Mouse (Mus musculus): ENCODE data around the gene Srgap3.

GRCm38 (mm10) chr6:112796607-112797006 lies 150.5 kb downstream of the Srgap3 start:
- TF ChIP-seq CTCF (conservative IDR thresholded peaks at IDR 0.05; ENCODE audit: insufficient read depth, insufficient read length, low read depth, low read length): no peak
- TF ChIP-seq POLR2A (IDR thresholded peaks at IDR 0.05; ENCODE audit: low read depth, low read length): no peak

Measured in kidney, adult 2 months (tissue).